Mouse (Mus musculus): ENCODE results near the gene Dnajb11. TPM values are rescaled to one million over a fixed set of nuclear protein-coding genes. Genes with fewer than 3 reads are reported as not detected.

The Dnajb11 gene
- polyA plus RNA-seq, 1 experiment: 16.0 TPM

- Histone ChIP-seq H3K36me3 (ENCODE audit: control insufficient read depth, insufficient read depth, low read length) (no peaks in the 10 kb centered on the region), H3K4me1 (replicated peaks; ENCODE audit: control insufficient read depth, insufficient read depth, low read length) (no peaks in the 10 kb centered on the region), H3K4me3 (ENCODE audit: control insufficient read depth, insufficient read depth, low read length) (no peak overlapping the region), H3K27me3 (ENCODE audit: control insufficient read depth, insufficient read depth, low read length) (no peaks in the 10 kb centered on the region), H3K27ac (ENCODE audit: control insufficient read depth, insufficient read depth, low read length) (no peak overlapping the region)
- 92% methylated on average over 15 of the region's 15 CpGs for WGBS
- DNase-seq: no peak
- TF ChIP-seq CTCF (IDR thresholded peaks at IDR 0.05; ENCODE audit: borderline replicate concordance, control insufficient read depth, extremely low read depth, insufficient read depth, low read length, poor library complexity) (no peak), POLR2A (IDR thresholded peaks at IDR 0.05; ENCODE audit: control insufficient read depth, extremely low read depth, insufficient read depth, low read length, poor library complexity) (no peak)
These were observed 61.1 kb downstream of the Dnajb11 start for GRCm38 (mm10) chr16:22918664-22919312.

GRCm38 (mm10) chr16:22919971-22920854, 62.6 kb downstream of the Dnajb11 start:
- WGBS: 46% methylated on average over 18 of the region's 18 CpGs
- TF ChIP-seq CTCF (IDR thresholded peaks at IDR 0.05; ENCODE audit: borderline replicate concordance, control insufficient read depth, extremely low read depth, insufficient read depth, low read length, poor library complexity) (no peak), POLR2A (IDR thresholded peaks at IDR 0.05; ENCODE audit: control insufficient read depth, extremely low read depth, insufficient read depth, low read length, poor library complexity) (no peak)

GRCm38 (mm10) chr16:22921761-22922160, 64.1 kb downstream of the Dnajb11 start:
- TF ChIP-seq CTCF (IDR thresholded peaks at IDR 0.05; ENCODE audit: borderline replicate concordance, control insufficient read depth, extremely low read depth, insufficient read depth, low read length, poor library complexity) (no peak), POLR2A (IDR thresholded peaks at IDR 0.05; ENCODE audit: control insufficient read depth, extremely low read depth, insufficient read depth, low read length, poor library complexity) (no peak)
- Histone ChIP-seq H3K27ac (ENCODE audit: control insufficient read depth, insufficient read depth, low read length) (no peak overlapping the region), H3K36me3 (ENCODE audit: control insufficient read depth, insufficient read depth, low read length) (no peaks in the 10 kb centered on the region), H3K27me3 (ENCODE audit: control insufficient read depth, insufficient read depth, low read length) (no peaks in the 10 kb centered on the region), H3K4me1 (replicated peaks; ENCODE audit: control insufficient read depth, insufficient read depth, low read length) (no peaks in the 10 kb centered on the region), H3K4me3 (ENCODE audit: control insufficient read depth, insufficient read depth, low read length) (no peak overlapping the region)
- no peak for DNase-seq
- WGBS: 97% methylated on average over 5 of the region's 5 CpGs

More at GRCm38 (mm10) chr16:22919971-22920854, 62.6 kb downstream of the Dnajb11 start:
- Histone ChIP-seq H3K27me3 (ENCODE audit: control insufficient read depth, insufficient read depth, low read length) (no peaks in the 10 kb centered on the region), H3K4me3 (ENCODE audit: control insufficient read depth, insufficient read depth, low read length) (no peak overlapping the region), H3K4me1 (replicated peaks; ENCODE audit: control insufficient read depth, insufficient read depth, low read length) (no peaks in the 10 kb centered on the region), H3K36me3 (ENCODE audit: control insufficient read depth, insufficient read depth, low read length) (no peaks in the 10 kb centered on the region), H3K27ac (ENCODE audit: control insufficient read depth, insufficient read depth, low read length) (no peak overlapping the region)
- no peak for DNase-seq

- no peak overlapping the region for H3K4me3 ChIP-seq (ENCODE audit: control insufficient read depth, insufficient read depth, low read length)
- no peak overlapping the region for H3K27ac ChIP-seq (ENCODE audit: control insufficient read depth, insufficient read depth, low read length)
- no peak for DNase-seq
- no peaks in the 10 kb centered on the region for H3K4me1 ChIP-seq (replicated peaks; ENCODE audit: control insufficient read depth, insufficient read depth, low read length)
- TF ChIP-seq CTCF (IDR thresholded peaks at IDR 0.05; ENCODE audit: borderline replicate concordance, control insufficient read depth, extremely low read depth, insufficient read depth, low read length, poor library complexity): no peak
- TF ChIP-seq POLR2A (IDR thresholded peaks at IDR 0.05; ENCODE audit: control insufficient read depth, extremely low read depth, insufficient read depth, low read length, poor library complexity): no peak
- H3K36me3 ChIP-seq (ENCODE audit: control insufficient read depth, insufficient read depth, low read length): no peaks in the 10 kb centered on the region
- WGBS: 94% methylated on average over 4 of the region's 4 CpGs
- no peaks in the 10 kb centered on the region for H3K27me3 ChIP-seq (ENCODE audit: control insufficient read depth, insufficient read depth, low read length)
These were observed 64.8 kb downstream of the Dnajb11 start for GRCm38 (mm10) chr16:22922433-22922832.

Other genes starting within 250 kb of the Dnajb11 start
- gene Dgkg, start 200.6 kb upstream of the Dnajb11 start, polyA plus RNA-seq (2012; rRNA removed): 8.1 and 9.0 TPM in 2 replicates
- gene Crygs, start 46.3 kb upstream of the Dnajb11 start, polyA plus RNA-seq (2012; rRNA removed): 0.20 TPM in 1 of 2 replicates, not detected in the other
- gene Tbccd1, start 176 bp upstream of the Dnajb11 start, polyA plus RNA-seq (2012; rRNA removed): 14.5 and 14.7 TPM in 2 replicates
- gene Ahsg, start 33.4 kb downstream of the Dnajb11 start, polyA plus RNA-seq (2012; rRNA removed): 1.8 and 30.1 TPM in 2 replicates
- gene Fetub, start 60.5 kb downstream of the Dnajb11 start, polyA plus RNA-seq (2012; rRNA removed): 1.2 and 1.6 TPM in 2 replicates
- gene Hrg, start 93.2 kb downstream of the Dnajb11 start, polyA plus RNA-seq (2012; rRNA removed): 0.60 TPM in 1 of 2 replicates, not detected in the other
- 0.80 and 0.91 TPM in 2 replicates for gene Kng2, start 171.6 kb downstream of the Dnajb11 start, polyA plus RNA-seq (2012; rRNA removed)
- gene Kng1, start 200.0 kb downstream of the Dnajb11 start, polyA plus RNA-seq (2012; rRNA removed): 0.05 and 0.98 TPM in 2 replicates
- gene Eif4a2, start 249.6 kb downstream of the Dnajb11 start, polyA plus RNA-seq (2012; rRNA removed): 109 and 137 TPM in 2 replicates

Data from thymus, adult 2 months (tissue).